Mouse (Mus musculus) liver, postnatal 0 days (tissue): ENCODE measurements around the gene Gpr21.

ENCODE experiments used
- CTCF ChIP-seq: sonication (generic); IDR thresholded peaks from 2 replicates; pipeline ENCODE4 v1.5.1; 2016; ENCODE audit warnings: antibody characterized with exemption, low read depth
- EP300 ChIP-seq: IDR thresholded peaks from 2 replicates; pipeline ENCODE4 v1.6.1; 2016; ENCODE audit warnings: antibody characterized with exemption, low read depth, mild to moderate bottlenecking

DNA sequence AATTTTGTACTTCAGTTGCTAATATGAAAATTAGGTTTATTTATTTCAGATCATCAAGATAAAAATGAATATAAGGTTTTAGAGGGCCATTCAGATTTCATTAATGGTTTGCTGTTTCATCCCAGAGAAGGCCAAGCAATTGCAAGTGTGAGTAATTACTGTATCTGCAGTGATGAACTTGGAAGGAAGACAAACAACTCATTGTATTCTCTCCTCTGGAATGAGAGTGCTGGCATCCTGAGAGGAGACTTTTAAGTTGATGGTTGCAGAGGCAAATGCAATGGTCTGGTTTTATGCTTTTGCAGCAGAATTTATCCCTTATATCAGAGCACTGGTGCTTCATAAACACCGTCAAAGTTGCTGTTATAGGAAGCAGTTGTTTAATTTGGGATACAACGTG is 27.2 kb upstream of the Gpr21 start:
- TF ChIP-seq CTCF (no peak), EP300 (no peak)
